Mouse (Mus musculus) lung, adult 2 months (tissue): ENCODE measurements around the gene Slc41a2.

Experiments used
- CTCF ChIP-seq: fragments of 200-500 bp; IDR thresholded peaks from 2 replicates; pipeline ENCODE4 v1.5.1; 2011; ENCODE audit warnings: mild to moderate bottlenecking, low read length, control low read depth; ENCODE audit not compliant: insufficient read depth
- POLR2A ChIP-seq: fragments of 200-500 bp; IDR thresholded peaks from 2 replicates; pipeline ENCODE4 v1.6.1; 2011; ENCODE audit warnings: low read depth, mild to moderate bottlenecking, control low read depth, low read length, borderline replicate concordance; ENCODE audit errors: extremely low read depth

- TF ChIP-seq CTCF (no peak), POLR2A (no peak)
Measured at GRCm38 (mm10) chr10:83285724-83286256, 51.9 kb downstream of the Slc41a2 start.
